Mouse (Mus musculus): ENCODE measurements around the gene Arhgef10l.

- TF ChIP-seq CTCF (IDR thresholded peaks at IDR 0.05; ENCODE audit: control insufficient read depth, insufficient read depth, insufficient replicate concordance, low read depth, low read length) (no peak), POLR2A (IDR thresholded peaks at IDR 0.05; ENCODE audit: control insufficient read depth, low read depth, low read length) (no peak)
Observed at GRCm38 (mm10) chr4:140554552-140554951, 111.3 kb downstream of the Arhgef10l start.
